Mouse (Mus musculus) splenic B cell, adult 2 months (primary cell): ENCODE results near the gene Unc79.

Experiments
- DNase-seq: peaks from one replicate; pipeline ENCODE4 v3.0.0-alpha.2; 2011; ENCODE audit warnings: low read depth, low spot score
- H3K27me3 ChIP-seq: 2 replicates; pipeline ENCODE4 v1.6.1; 2012; ENCODE audit warnings: mild to moderate bottlenecking, low read length, moderate library complexity, mixed read lengths; ENCODE audit not compliant: control insufficient read depth, poor library complexity, insufficient read depth, severe bottlenecking
- H3K36me3 ChIP-seq: 2 replicates; pipeline ENCODE4 v1.6.1; 2012; ENCODE audit warnings: mild to moderate bottlenecking, low read length, moderate library complexity, mixed read lengths; ENCODE audit not compliant: control insufficient read depth, poor library complexity, insufficient read depth, severe bottlenecking

Gene Unc79

DNA sequence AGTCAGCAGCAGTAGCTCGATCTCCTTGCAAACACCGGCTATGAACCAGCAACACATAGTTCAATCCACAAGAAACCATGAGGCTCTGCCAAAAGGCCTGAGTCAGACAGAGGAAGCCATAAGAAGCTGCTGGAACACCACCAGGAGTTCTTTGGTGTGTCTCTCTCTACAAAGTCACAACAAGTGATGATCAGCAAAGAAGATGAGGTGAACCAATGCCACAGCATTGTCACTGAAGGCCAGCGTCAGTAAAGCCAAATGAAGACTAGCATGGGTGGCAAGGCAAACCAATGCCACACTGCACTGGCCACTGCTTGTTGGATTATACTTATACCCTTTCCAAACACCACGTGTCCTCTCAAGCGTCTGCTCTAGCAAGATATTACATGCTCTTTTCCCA, 119.5 kb downstream of the Unc79 start:
- H3K27me3 ChIP-seq: no peaks in the 10 kb centered on the region
- no peak for DNase-seq
- H3K36me3 ChIP-seq: no peaks in the 10 kb centered on the region

DNA sequence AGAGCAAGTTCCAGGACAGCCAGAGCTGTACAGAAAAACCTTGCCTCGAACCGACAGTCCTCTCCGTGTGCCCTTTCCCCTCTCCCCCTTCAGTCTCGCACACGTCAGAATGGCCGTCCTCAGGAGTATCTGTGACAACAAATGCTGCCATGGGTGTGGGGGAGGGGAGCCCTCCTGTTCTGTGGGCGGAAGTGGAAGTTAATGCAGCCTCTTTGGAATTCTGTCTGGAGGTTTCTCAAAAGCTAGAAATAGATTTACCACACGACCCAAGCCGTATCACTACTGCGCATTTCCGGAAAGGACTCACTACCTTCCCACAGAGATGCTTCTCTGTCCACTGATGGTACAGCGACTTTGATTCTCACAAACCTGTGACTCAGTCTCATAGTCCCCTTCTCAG, 120.9 kb downstream of the Unc79 start:
- H3K36me3 ChIP-seq: no peaks in the 10 kb centered on the region
- DNase-seq: no peak
- no peaks in the 10 kb centered on the region for H3K27me3 ChIP-seq

DNA sequence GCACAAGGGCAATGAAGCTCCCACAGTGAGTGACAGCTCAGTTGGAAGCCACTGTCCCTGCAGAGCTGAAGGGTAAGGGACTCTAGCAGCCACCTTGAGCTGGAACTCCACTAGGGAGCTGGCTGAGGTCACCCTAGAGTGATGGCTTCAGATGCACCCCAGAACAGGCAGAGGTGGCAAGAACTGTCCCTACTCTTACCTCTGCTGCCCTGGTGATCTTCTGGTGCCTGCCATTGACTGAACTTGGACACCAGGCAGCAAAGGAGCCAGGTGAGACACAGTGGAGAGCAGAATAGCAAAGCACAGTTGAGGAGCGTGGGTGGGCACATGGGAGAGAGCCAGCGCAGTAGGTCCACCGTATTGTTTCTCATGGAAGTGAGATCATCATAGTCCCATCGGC, 125.3 kb downstream of the Unc79 start:
- Histone ChIP-seq H3K36me3 (no peaks in the 10 kb centered on the region), H3K27me3 (no peaks in the 10 kb centered on the region)
- DNase-seq: no peak

DNA sequence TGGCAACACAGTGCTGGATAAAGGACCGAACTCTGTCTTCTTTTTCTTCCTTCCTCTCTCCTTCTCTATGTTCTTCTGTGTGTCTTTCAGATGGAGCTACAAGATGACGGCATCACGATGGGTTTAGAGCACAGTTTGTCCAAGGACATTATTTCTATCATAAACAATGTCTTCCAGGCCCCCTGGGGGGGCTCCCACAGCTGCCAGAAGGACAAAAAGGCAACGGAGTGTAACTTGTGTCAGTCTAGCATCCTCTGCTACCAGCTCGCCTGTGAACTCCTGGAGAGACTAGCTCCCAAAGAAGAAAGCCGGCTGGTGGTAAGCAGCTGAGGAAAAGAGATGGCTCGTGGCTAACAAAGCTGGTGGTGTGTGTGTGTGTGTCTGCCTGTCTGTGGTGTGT, 130.1 kb downstream of the Unc79 start:
- Histone ChIP-seq H3K36me3 (no peaks in the 10 kb centered on the region), H3K27me3 (no peaks in the 10 kb centered on the region)
- DNase-seq: no peak

DNA sequence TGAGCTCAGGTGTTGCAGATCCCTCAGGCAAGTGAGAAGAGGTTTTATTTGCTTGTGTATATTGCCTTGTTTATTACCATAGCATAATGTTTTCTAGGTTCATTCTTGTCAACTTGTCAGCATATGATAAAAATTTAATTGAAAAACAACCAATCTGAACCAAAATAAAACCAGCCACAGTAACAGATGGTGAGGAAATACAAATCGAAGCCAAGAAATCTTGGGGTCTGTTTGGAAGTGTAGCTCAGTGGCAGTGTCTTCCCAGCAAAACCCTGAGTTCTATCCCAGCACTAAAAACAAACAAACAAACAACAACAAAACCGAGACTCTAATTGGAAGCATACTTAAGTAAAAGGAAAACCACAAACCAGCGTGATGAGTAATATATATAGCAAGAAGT, 131.4 kb downstream of the Unc79 start:
- no peak for DNase-seq
- Histone ChIP-seq H3K27me3 (no peaks in the 10 kb centered on the region), H3K36me3 (no peaks in the 10 kb centered on the region)

DNA sequence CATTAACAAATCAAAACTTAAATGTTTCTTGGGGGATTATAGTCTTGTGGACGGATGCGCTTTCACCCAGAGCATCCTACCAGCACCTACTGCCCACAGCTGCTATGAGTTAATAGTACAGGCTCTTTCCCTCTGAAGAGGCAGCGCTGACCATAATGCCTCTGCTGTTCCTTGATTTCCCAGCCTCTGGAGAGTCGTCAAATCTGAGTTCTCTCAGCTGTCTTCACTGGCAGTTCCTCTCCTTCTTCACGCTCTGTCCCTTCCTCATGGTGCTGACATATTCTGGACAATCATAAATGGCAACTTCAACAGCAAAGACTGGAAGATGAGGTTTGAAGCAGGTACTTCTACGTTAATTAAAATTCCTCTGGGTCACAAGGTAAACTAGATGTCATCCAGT, 143.2 kb downstream of the Unc79 start:
- no peak for DNase-seq
- Histone ChIP-seq H3K27me3 (no peaks in the 10 kb centered on the region), H3K36me3 (no peaks in the 10 kb centered on the region)

DNA sequence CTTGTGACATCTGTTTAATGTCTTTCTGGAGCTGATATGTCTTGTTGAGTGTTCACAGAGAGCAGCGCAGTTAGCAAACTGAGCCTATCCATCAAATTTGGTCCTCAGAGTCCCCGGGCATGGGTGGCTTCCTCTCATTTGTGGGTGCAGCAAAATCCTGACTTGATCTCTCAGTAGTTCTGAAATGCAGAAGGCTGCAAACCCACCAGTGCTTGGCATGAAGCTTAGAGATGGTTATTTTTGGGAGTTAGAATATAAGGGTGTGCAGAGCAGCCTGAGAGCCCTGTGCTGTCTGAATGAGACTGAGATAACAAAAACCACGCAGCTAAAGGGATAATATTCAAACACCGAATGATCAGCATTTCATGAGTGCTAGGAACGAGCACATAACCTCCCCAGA, 146.5 kb downstream of the Unc79 start:
- no peak for DNase-seq
- Histone ChIP-seq H3K27me3 (no peaks in the 10 kb centered on the region), H3K36me3 (no peaks in the 10 kb centered on the region)

DNA sequence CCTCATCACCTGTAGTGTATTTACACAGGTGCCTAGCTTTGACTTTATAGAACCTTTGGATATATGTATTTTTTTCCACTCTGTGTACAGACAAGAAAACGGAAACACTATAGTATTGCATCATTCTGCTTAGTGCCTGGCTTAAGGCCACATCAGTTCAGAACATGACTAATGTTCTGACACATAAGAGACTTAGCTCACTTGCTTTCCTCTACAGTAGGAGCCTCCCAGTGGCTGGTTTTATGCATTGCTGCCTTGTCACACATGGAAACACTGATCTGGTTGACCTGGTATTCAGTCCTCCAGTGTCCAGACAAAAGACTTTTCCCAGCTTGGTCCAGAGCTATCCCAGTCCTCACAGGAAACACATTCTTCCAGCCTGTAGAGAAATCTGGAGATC, 150.5 kb downstream of the Unc79 start:
- DNase-seq: no peak
- H3K36me3 ChIP-seq: no peaks in the 10 kb centered on the region
- H3K27me3 ChIP-seq: no peaks in the 10 kb centered on the region

DNA sequence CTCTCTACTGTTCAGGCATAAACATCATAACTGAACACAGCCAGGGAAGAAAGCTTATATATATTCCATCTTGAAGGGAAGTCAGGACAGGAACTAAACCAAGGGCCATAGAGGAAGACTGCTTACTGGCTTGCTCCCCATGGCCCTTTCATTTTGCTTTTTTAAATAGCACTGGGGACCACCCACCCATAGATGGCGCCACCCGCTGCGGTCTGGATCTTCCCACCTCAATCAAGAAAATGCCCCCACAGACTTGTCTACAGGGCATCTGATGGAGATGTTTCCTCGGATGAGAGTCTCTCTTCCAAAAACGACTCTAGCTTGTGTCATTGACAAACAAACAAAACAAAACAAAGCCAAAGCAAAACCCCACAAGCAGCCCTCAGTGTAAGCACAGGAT, 151.4 kb downstream of the Unc79 start:
- H3K36me3 ChIP-seq: no peaks in the 10 kb centered on the region
- peak; percentile 2 for DNase-seq
- no peaks in the 10 kb centered on the region for H3K27me3 ChIP-seq

DNA sequence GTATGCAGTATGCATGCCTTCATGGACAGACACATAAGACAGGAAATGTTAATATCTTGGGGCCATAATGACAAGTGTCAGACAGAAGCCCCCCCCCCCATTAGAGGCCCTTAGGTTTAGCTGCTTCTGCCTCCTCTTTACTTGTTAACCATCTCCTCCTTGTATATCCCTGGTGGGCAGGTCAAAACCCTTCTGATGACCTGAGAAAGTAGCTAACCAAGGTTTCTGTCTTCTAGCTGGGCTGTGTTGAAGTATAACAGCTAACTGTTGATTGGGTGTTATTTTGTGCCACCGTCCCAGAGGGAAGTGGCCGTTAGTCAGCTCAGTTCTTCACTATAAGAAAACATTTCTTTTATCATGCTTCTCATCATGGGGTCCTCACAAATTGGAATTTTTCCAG, 154.4 kb downstream of the Unc79 start:
- no peaks in the 10 kb centered on the region for H3K27me3 ChIP-seq
- H3K36me3 ChIP-seq: no peaks in the 10 kb centered on the region
- DNase-seq: no peak

DNA sequence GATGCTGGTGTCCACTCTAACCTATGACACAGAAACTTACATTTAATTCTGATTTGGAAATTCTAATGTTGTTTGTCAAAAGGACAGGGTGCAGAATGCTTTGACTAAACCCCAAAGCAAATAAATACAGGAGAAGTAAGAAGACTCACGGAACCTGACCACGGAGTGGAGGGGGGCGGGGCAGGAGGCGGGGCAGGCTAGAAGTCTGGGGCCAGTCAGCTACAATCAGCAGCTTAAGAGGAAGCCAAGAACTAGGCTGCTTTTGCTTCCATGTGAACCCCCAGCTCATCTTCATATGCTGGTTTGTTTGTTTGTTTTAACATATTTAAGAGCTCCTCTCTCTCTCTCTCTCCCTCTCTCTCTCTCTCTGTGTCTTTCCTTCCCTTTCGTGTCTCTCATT, 154.9 kb downstream of the Unc79 start:
- DNase-seq: peak; percentile 3
- Histone ChIP-seq H3K27me3 (no peaks in the 10 kb centered on the region), H3K36me3 (no peaks in the 10 kb centered on the region)

DNA sequence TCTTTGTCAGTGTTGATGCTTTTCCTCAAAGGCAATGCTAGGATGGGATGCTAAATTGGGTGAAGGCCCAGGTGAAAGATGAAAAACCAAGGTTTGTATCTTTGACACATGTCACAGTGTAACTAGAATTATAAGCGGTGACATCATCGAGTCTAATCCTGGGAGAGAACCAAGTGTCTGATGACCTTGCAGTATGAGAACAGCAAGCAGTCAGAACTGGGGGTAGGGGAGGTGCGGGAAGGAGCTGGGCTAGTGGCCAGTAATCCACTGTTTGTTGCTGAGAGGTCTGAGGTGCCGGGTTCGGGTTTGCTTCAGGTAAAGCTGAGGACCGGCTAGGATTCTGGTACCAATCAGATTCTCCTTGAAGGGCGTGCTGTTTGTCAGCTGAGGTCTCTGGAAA, 160.6 kb downstream of the Unc79 start:
- no peak for DNase-seq
- no peaks in the 10 kb centered on the region for H3K36me3 ChIP-seq
- H3K27me3 ChIP-seq: no peaks in the 10 kb centered on the region

DNA sequence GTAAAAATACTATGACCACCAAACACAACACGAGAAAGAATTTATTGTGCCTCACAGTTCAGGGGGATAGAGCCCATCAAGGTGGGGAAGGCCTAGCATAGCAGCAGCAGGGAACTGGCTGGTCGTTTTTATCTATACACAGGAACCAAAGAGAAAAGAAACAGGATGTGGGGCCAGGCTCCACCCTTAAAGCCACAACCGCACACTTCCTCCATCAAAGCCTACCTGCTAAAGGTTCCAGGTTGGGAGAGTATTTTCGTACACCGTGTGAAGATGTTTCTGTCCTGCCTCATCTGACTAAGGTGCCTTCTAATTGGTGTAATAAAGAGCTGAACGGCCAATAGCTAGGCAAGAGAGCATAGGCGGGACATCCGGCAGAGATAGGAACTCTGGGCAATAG, 168.0 kb downstream of the Unc79 start:
- Histone ChIP-seq H3K36me3 (no peaks in the 10 kb centered on the region), H3K27me3 (no peaks in the 10 kb centered on the region)
- DNase-seq: no peak

DNA sequence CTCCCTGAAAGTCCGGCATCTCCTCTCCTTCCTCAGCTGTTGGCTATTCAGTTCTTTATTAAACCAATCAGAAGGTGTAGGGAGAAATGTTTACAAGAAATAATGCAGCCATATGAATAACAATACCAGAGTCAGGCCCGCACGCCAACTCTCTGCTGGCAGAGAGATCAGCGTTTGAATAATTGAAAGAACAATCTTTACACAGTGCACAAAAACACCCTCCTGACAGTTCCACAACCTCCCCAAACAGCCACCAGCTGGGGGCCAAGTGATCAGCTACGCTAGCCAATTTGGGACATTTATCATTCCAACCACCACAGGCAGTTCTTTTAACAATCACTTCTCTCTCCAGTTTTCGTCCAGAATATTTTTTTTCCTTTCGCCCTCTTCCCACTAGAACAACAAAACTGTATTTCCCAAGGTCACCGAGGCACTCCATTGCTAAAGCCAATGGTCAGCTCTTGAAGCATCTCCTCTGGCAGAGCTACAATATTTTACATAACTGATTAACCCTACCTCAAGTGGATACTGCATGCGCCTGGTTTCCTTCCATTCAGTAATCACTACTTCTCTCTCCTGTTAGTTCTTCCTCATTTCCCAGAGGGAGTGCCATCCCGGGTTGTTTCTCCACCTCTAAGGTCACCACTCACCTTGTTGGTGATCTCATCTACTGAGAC, 169.0 kb downstream of the Unc79 start:
- Histone ChIP-seq H3K27me3 (no peaks in the 10 kb centered on the region), H3K36me3 (no peaks in the 10 kb centered on the region)
- DNase-seq: no peak

DNA sequence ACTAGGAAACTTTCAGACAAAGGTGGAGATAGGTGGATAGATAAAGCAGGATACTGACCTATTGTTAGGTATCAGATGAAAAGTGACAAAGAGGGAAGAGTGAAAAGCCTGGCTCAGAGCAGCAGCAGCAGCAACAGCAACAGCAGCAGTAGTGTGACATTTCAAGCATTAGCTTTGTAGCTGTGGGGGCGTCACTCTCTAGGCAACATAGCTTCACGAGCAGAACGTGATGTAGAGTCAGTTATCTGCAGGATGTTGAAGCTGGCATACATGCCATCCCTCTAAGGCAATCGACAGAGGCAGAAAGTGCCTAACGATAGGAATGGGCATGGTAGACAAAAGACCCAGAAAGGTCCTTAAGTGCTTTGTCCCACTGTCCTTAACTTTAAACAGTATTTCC, 173.3 kb downstream of the Unc79 start:
- DNase-seq: no peak
- H3K27me3 ChIP-seq: no peaks in the 10 kb centered on the region
- no peaks in the 10 kb centered on the region for H3K36me3 ChIP-seq

DNA sequence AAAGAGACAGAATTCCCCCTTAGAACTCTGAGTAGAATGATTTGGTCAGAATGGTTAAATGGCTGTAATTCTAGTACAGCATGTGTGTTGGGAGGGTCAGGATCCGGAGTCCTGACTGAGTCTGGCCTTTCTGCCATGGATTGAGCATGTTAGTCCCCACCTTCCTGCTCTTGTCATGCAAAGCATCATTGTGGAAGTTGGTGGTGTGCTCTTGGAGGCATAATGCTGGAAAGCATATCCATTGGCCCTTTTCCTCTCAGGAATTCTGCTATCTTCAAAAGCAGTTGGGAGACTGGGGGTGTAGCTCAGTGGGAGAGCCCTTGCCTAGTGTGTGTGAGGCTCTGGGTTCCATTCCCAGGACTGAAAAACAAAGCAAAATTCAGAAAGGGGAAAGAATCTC, 175.2 kb downstream of the Unc79 start:
- Histone ChIP-seq H3K27me3 (no peaks in the 10 kb centered on the region), H3K36me3 (no peaks in the 10 kb centered on the region)
- DNase-seq: no peak
